Mouse (Mus musculus) embryonic stem cell, embryonic (primary cell): ENCODE measurements around the gene Selenok.

ENCODE experiments used
- CTCF ChIA-PET, 4 experiments: fragments of 300-600 bp in 2 of 4; fragments of 350-600 bp in 2 of 4; sonication (Branson Sonifier 250); formaldehyde crosslinking; loops; one replicate each; lab custom pipeline; 2022; ENCODE audit warnings: inconsistent platforms in 2 of 4; lab: Charles Lee
- POLR2A ChIA-PET, 4 experiments: fragments of 300-600 bp in 2 of 4; fragments of 350-600 bp in 2 of 4; sonication (Branson Sonifier 250); formaldehyde crosslinking; loops; one replicate each; lab custom pipeline; 2022; ENCODE audit warnings: antibody characterized with exemption in 4 of 4, inconsistent platforms in 1 of 4; lab: Charles Lee

The Selenok gene

DNA sequence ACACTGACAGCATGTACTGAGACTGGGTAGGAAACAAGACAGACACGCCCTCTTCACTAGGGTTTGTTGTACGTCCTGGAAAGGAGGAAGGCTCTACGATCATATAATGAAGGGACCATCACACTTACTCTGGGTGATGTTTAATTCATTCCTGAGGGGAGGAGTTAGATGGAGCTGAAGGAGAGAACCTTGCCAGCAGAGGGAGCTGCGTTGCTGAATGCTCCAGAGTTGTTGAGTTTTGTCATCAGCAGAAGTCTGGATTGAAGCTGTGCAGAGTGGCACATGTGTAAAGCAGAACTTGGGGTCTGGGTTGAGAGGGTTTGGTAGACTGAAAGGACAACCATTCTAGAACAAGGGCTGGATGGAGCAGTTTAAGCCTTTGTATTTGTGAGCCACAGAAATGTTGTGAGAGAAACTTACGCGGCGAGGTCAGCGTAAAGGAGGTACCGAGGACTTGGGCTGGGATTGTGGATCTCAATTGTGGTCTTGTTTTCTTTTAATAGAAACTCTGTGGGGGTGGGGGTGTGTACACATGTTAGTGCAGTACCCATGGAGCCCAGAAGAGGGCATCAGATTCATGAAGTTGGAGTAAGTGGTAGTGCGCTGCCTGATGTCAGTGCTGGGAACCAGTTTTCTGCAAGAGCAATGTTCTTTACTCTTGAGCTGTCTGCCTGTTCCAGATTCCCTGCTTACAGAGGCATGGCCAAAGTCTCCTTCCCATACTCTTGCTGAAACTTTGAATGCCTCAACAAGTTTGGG is 12.5 kb downstream of the Selenok start:
- CTCF ChIA-PET: interaction anchor here (0.5 to 2.1 kb wide), 16 partner anchors 9 to 1532 kb away, joined by 3 to 8 read pairs (median 4); partner anchors contain the start of genes Chdh (in 2 of the 4), Il17rb (in 2 of the 4) and Selenok (in 1 of the 4)
- POLR2A ChIA-PET: interaction anchor here in 3 of 4 experiments (0.8 to 2.3 kb wide), 9 partner anchors 9 to 30 kb away, joined by 3 to 8 read pairs (median 5); partner anchors contain the start of gene Selenok (in 2 of the 3)

DNA sequence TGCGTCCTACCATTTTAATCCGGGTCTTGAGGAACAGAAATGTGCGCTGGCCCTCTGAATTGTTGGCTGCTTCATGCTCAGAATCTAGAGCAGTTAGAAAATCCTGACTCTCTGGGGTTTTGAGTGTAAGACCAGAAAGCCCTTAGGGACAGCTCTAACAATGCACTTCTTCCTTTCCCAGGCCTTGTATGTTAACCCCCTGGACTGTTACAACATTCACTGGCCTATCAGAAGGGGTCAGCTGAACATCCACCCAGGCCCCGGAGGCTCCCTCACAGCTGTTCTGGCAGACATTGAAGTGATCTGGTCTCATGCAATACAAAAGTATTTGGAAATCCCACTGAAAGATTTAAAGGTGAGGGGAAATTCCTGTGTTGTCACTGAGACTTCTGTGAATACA is 18.0 kb downstream of the Selenok start:
- POLR2A ChIA-PET: interaction anchor here in 1 of 4 experiments (1.1 to 1.6 kb wide), 2 partner anchors 14 to 18 kb away, joined by 3 to 4 read pairs; partner anchors contain the start of gene Selenok
- CTCF ChIA-PET: no interaction called here

DNA sequence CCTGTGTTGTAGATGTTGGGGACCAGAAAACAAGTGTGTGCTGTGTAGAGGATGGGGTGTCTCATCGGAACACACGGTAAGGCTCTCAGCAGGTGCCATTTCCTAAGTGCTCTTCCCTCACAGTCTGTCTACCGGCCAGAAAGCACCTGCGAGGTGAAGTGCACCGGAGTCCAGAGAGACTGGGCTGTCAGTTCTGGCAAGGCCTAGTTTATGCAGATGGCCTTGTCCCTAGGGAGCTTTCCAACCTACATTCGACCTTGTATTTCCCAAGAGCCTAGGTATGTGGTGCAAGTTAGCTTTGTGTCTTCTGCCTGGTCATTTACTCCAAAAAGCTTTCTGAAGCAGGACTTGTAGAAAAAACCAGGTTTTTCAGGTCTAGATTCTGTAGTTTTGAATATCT is 19.2 kb downstream of the Selenok start:
- POLR2A ChIA-PET: interaction anchor here in 2 of 4 experiments (1.2 to 4.2 kb wide), 5 partner anchors 9 to 36 kb away, joined by 3 to 12 read pairs (median 7); partner anchors contain the start of gene Actr8 (in 1 of the 2)
- CTCF ChIA-PET: no interaction called here

DNA sequence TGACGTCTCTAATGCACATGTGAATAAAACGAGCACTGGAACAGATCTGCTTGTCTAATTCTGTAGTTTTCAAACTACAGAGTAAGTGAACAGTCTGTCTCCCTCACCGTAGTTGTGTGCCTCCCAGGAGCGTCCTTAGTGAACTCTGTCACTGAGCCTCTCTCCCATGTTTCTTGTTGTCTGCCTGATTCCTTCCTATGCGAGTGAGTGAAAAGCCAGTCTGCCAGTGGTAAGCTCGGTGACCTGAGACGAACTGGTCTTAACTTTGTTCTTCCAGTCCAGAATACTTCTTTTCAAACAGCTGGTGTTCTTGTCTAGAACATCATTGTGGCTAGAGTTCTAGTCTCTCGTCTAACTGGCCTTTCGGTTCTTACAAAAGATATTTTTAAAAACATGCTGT is 19.6 kb downstream of the Selenok start:
- ChIA-PET CTCF (no interaction called here), POLR2A (interaction anchor here in 2 of 4 experiments (1.2 to 4.2 kb wide), 5 partner anchors 9 to 37 kb away, joined by 3 to 12 read pairs (median 7); partner anchors contain the start of gene Actr8 (in 1 of the 2))

DNA sequence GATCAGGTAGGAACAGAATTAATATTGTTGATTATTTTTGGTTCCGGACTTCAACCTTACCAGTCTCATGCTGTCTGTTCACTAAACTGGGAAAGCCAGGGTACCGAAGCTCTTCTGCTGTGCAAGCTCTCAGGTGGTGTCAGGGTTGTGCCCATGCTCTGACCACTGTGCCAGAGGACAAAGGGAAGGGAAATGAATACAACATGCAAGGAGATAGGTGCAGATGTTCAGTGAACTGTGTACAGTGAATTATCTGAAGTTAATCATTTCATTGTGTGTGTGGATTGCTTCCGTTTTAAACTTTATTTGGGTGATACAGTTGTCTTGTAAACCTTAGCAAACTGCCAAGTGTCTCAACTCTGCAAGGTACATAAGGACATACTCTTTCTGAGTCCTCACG is 20.2 kb downstream of the Selenok start:
- ChIA-PET CTCF (no interaction called here), POLR2A (interaction anchor here in 2 of 4 experiments (1.2 to 4.2 kb wide), 4 partner anchors 9 to 16 kb away, joined by 3 to 12 read pairs (median 8); partner anchors contain the start of gene Actr8 (in 1 of the 2))

DNA sequence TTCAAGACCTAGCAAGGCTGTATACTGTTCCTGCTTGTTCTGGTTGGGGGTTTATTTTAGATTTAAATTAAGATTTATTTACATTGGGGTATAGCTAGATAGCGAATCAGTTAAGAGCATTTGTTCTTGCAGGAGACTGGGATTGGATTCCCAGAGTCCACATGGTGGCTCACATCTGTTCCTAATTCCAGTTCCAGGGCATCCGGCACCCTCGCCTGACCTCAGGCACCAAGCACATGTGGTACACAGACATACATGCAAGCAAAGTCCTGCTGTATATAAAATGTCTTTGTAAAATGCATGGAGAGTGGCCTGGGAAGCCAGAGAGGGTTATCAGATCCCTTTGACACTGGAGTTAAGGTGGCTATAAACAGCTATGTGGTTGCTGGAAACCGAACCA is 26.9 kb downstream of the Selenok start:
- ChIA-PET CTCF (no interaction called here), POLR2A (interaction anchor here in 2 of 4 experiments (1.0 to 1.7 kb wide), 4 partner anchors 8 to 23 kb away, joined by 3 to 5 read pairs (median 3); partner anchors contain the start of genes Actr8 (in 1 of the 2), Chdh (in 1 of the 2) and Il17rb (in 1 of the 2))

DNA sequence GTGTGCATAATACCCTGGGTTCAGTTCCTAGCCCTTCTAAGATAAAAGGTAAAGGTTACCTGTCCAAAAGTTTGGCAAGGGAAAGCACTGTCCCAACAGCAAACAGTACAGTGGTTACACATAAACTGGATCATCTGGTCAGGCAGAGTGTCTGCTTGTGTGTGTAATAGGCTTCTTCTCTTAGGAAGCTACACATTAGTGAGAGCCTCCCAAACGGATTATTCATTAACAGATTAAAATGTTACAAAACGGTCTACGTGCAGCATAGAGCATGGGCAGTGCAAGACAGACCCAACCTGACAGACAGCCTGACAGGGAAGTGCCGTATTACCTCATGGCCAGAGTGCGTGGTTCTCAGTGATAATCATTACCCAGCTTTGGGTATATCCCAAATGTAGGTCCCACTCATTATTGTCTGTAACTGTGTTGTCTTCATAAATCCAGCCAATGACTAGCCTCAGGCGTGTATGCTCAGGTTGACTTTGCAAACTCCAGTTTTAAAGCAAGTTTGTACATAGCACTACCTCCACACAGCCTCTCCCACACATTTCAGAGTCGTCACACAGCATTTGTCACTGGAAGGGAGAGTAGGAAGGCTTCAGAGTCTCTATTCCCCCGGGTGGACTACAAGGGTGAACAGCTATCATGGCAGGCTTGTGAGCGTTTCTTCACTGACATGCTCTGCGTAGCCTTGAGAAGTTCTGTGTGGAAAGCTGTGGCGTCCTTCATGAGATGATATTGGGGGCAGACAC is 28.1 kb downstream of the Selenok start:
- ChIA-PET POLR2A (interaction anchor here in 1 of 4 experiments (1.7 kb wide), 1 partner anchor 22 kb away, joined by 5 read pairs; no protein-coding TSS in a partner anchor), CTCF (no interaction called here)

DNA sequence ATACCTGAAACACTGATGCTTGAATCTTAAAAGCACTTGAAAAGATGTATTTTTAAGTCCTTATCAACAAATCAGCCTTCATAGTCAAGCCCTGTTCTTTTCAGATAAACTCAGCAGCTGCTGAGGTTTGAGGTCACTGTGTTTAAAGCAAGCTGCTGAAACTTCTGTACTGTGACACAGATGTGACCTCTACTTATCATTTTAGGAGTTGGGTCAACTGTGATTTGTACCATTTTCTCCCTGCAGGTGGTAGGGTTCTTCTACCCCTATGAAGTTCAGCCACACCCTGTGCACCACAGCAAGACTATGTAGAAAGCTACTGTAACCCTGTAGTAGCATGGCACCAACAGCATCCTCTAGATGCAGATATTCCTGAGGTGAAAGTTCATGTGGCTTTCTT is 29.2 kb downstream of the Selenok start:
- ChIA-PET CTCF (interaction anchor here in 2 of 4 experiments (1.1 to 1.2 kb wide), 2 partner anchors 16 to 17 kb away, joined by 3 read pairs; no protein-coding TSS in a partner anchor), POLR2A (interaction anchor here in 2 of 4 experiments (0.6 to 2.3 kb wide), 9 partner anchors 8 to 532 kb away, joined by 3 to 8 read pairs (median 4); partner anchors contain the start of gene Selenok (in 2 of the 2))

DNA sequence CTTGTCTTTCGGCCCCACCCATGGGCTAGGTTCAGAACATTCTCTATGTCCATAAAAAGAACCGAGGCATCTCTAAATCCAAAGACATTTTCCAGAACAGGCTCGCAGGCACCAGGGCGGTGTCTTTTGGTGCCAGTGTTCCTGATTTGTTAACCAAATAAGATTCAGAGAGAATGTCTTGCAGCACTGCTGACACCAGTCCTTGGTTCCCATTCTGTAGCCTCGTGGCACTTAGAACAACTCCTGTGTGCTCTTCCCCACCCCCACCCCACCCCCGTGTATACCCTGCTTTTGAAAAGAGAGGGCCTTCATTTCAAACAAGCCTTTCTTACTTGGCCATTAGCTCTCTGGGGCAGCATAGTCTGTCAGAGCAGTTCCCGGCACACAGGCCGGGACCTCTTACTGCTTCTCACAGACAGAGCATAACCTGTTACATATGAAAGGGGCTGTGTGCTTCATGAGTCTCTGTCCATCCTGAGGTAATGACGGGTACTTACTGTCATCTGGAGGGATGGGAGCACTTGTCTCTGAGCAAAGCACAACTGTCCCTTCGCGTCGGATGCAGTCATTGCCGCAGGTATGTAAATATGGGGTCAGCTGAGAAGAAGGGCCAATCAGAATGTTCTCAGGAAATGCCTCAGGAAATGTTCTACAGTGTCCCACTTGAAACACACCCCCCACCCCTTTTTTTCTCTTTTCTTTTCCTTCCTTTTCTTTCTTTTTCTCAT is 30.8 kb downstream of the Selenok start:
- ChIA-PET CTCF (no interaction called here), POLR2A (interaction anchor here in 3 of 4 experiments (0.6 to 2.3 kb wide), 9 partner anchors 8 to 599 kb away, joined by 3 to 8 read pairs (median 3); partner anchors contain the start of genes Chdh (in 2 of the 3) and Il17rb (in 2 of the 3))

DNA sequence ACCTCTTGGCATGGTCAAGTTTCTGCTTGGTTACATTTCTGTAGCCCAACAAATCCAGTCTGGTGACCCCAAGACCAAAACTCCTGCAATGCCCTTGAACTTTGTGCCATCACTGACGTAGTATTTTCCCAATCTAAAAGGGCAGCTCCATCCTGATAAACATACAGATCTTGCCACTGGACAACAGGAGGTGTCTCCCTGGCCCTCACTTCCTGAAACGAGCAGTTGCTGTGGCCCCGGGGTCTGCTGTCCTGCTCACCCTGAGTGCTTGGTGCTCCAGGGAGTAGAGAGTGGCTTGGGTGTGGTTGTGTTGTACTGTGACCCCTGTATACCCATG is 31.3 kb downstream of the Selenok start:
- ChIA-PET POLR2A (interaction anchor here in 3 of 4 experiments (0.6 to 1.9 kb wide), 6 partner anchors 9 to 599 kb away, joined by 3 to 6 read pairs (median 3); partner anchors contain the start of genes Chdh (in 2 of the 3) and Il17rb (in 2 of the 3)), CTCF (no interaction called here)

DNA sequence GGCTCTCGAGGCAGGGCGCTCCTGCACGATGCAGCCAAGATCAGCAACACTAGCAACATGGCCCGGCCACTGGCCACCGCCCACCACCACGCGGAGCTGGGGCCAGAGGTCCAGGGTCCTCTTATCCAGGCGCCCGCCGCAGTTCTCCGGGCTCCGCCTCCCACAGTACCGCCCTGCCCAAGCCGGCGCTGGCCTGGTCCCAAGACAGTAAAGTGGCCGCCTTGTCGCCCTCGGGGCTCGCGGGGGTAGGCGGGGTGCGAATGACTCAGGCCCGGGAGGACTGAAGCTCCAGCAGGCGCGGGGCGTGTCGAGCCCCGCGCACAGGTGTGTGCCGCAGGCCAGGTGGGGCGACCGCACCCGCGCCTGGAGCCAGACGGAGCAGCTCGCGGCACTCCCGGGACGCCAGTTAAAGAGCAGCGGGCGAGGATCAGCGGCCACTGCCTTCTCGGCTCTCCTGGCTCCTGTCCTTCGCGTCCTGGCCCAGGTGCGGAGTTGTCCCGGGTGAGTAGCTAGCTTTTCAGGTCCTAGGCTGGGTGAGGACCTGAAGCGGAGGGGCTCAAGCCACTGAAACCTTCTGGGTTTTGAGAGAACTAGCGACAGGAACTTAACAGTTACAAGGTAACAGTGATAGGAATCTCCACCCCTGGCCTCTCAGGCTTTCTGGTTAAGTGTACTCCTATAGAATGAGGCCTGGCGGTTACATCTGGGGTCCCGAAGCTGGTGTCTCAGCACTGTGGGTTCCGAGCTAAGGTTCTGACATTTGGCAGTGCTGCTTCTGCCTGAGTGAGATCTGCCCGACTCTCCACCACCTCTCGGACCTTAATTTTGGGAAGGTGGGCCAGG is 40.8 kb downstream of the Selenok start, which contains the start of the genes Il17rb and Chdh:
Gene Il17rb, minus strand, starts transcription at position 164 of the 843 bp plus-strand sequence.
Gene Chdh, plus strand, starts transcription at position 291 of the 843 bp plus-strand sequence.
- POLR2A ChIA-PET: interaction anchor here in 3 of 4 experiments (0.9 to 2.5 kb wide), 6 partner anchors 10 to 100 kb away, joined by 3 to 7 read pairs (median 4); partner anchors contain the start of gene Actr8 (in 1 of the 3)
- CTCF ChIA-PET: interaction anchor here (0.5 to 1.2 kb wide), 6 partner anchors 28 to 197 kb away, joined by 3 to 15 read pairs (median 5); no protein-coding TSS in a partner anchor

DNA sequence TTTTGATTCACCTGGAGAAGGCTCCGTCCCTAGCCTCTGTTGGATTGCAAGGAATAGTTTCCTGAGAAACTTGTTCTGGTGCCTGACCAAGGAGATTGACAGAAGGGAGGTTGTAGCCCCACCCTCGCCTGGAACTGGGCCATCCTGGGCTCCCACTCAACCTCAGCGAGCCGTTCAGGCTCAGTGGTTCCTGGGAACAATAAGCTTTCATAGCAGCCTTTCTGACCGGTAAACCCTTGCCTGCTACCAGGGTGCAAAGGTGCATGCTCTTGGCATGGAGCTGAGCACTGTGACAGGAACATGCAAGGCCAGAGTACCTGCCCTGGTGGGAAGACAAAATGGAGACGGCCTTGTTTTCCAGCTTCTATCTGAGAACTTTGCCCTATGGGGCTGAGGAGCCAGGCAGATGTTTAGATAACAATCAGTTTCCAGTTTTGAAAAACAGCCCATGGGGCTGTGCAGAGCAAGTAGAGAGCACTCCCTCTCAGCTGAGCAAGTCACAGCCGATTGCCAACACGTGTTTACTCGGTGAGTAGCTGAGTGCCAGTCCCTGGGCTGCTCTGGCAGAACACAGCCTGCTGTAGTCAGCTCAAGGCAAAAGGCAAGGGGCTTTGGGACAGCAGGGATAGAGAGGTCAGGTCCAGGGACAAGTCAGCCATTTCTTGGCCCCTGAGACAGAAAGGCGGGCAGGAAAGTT is 41.9 kb downstream of the Selenok start:
- POLR2A ChIA-PET: interaction anchor here in 2 of 4 experiments (1.1 to 2.5 kb wide), 3 partner anchors 11 to 31 kb away, joined by 3 to 7 read pairs (median 6); partner anchors contain the start of gene Actr8 (in 1 of the 2)
- CTCF ChIA-PET: interaction anchor here in 2 of 4 experiments (0.5 to 0.9 kb wide), 3 partner anchors 30 to 550 kb away, joined by 3 to 15 read pairs (median 3); no protein-coding TSS in a partner anchor

DNA sequence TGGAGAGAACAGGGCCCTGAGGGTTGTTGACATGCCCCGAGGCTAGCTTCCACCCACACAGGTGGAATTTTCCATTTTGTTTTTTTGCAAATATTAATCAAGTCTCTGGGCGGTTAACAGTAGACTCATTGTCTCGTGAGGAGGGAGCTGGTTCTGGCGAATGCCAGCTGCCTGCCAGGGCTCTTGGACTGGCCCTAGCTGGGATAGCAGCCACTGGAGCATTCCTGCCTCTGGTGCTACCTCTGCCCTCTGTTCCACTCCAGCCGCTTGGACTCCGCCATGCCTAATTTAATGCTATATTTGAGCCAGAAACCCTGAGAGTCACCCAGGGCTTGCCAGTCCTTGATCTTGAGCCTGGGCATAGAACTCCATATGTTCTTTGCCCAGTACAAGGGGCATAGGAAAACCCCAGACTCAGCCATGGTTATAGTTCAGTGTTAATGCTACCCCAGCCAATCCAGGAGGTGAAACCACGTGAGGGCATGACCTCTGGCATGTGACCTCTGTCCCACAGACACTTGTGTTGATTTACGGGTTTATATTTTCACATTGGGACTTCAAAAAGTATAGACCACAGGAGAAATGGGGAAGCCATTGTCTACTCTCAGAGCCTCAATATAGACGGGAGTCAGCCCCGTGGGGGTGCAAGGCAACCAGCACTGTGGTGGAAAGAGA is 43.9 kb downstream of the Selenok start:
- ChIA-PET POLR2A (interaction anchor here in 2 of 4 experiments (0.7 to 2.6 kb wide), 3 partner anchors 9 to 14 kb away, joined by 3 to 8 read pairs (median 3); no protein-coding TSS in a partner anchor), CTCF (no interaction called here)

DNA sequence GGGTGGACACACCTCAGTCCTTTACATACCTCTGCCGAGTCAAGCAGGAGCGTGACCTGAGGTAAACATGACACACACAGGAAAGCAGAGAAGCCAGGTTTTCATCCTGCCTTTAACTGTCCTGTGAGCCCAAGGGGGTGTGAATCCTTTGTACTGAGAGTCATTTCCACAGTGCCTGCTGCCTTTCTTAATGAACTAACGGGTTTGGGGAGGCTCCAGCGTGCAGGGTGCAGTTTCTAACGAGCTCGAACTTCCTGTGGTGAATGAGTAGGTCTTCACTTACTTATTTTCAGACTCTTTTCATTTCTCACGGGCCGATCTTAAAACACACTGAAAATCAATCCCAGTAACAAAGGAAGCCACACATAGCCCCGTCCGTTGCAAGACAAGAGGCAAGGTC is 46.4 kb downstream of the Selenok start:
- ChIA-PET CTCF (interaction anchor here in 1 of 4 experiments (1.1 kb wide), 1 partner anchor 11 kb away, joined by 3 read pairs; no protein-coding TSS in a partner anchor), POLR2A (interaction anchor here in 1 of 4 experiments (0.7 kb wide), 1 partner anchor 953 kb away, joined by 3 read pairs; no protein-coding TSS in a partner anchor)

DNA sequence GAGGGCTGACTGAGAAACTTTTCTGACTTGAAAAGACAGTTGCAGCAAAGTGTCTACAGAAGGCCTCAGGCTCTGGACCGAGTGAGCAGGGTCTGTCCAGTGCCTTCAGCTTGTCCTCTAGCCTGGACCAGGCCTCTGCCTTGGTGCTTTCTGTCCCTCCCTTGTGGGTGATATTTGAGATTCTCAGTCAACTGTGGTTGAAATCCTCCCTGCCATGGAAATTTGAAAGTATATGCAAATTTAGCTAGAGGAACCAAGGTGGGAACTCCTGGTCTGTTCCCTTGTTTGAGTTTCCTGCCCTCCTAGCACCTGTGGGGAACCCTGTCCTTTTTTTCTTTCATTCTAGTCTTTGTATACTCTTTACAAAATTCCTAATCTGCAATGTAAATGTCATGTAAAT is 46.9 kb downstream of the Selenok start:
- ChIA-PET POLR2A (interaction anchor here in 1 of 4 experiments (0.7 kb wide), 1 partner anchor 364 kb away, joined by 3 read pairs; no protein-coding TSS in a partner anchor), CTCF (interaction anchor here in 1 of 4 experiments (1.1 kb wide), 1 partner anchor 11 kb away, joined by 3 read pairs; no protein-coding TSS in a partner anchor)
